Mouse (Mus musculus) kidney, postnatal 4 days (tissue): ENCODE measurements around the gene Chchd5.
A peak's percentile ranks its signal among the peaks of the same experiment; 100 is the strongest.

Experiments
- DNase-seq, 2 experiments: peaks; one replicate each; pipeline ENCODE4 v3.0.0; 2021; ENCODE audit warnings: mixed read lengths in 2 of 2

The Chchd5 gene

DNA sequence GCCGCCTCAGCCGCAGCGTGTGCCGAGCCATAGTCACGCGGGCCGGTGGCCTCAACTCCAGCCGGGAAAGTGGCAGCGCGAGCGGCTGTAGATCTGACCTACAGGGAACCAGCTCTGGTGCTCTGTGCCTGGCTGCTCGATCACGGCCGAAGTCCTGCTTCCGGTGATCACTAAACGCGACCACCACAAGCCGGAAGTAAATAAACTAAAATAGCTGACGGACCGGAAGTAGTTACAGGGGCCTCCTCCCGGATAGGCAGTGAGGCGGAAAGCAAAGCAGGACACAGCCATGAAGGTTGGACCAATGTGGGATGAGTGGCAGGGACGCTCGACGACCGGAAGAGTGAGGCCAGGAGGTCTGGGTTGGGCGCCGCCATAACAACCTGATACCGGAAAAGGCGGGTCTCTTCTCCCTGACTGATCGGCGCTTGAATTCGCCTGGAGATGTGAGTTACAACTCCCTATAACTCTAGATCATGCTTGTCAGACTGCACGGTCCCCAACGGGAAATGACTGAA lies at the start of gene Chchd5:
TSS of gene Chchd5 (plus strand) at position 289 of the 518 bp plus-strand sequence.
- DNase-seq: peak; percentile 88 to 94

- DNase-seq: peak; percentile 23 to 24
Measured at GRCm38 (mm10) chr2:129081097-129081496, 48.4 kb upstream of the Chchd5 start.

GRCm38 (mm10) chr2:129083514-129083913 lies 46.0 kb upstream of the Chchd5 start:
- DNase-seq: no peak

GRCm38 (mm10) chr2:129084959-129085358 lies 44.5 kb upstream of the Chchd5 start:
- peak; percentile 41 to 48 for DNase-seq

- DNase-seq: no peak
Measured at GRCm38 (mm10) chr2:129087520-129087919, 42.0 kb upstream of the Chchd5 start.

GRCm38 (mm10) chr2:129090370-129090769 lies 39.1 kb upstream of the Chchd5 start:
- DNase-seq: no peak

DNA sequence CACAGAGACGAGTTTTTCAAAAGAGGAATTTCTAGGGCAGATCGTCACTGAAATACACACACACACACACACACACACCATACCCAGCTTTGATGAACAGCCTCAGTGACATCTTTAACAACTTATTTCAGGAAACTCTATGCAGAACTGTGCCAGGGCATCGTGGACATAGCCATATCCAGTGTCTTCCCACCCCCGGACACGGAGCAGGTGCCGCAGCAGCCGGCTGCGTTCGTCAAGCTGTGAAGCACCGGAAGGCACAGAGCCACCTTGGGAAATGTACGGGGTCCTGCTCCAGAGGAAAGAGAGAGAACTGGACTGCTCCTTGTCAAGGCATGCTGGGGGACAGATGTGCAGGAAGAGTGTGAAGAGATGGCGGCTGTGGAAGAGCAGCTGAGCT lies 36.7 kb upstream of the Chchd5 start:
- DNase-seq: no peak

- peak in 1 of 2 experiments; percentile 30 for DNase-seq
Measured at GRCm38 (mm10) chr2:129093926-129094724, 35.4 kb upstream of the Chchd5 start.

- DNase-seq: peak; percentile 90 to 95
Measured at GRCm38 (mm10) chr2:129100784-129101310, 28.7 kb upstream of the Chchd5 start, which contains the start of gene Polr1b. Gene Polr1b (plus strand): TSS chr2:129100995.

- DNase-seq: no peak
Measured at GRCm38 (mm10) chr2:129112924-129113323, 16.6 kb upstream of the Chchd5 start.

GRCm38 (mm10) chr2:129115706-129116367 lies 13.7 kb upstream of the Chchd5 start:
- DNase-seq: peak; percentile 29 to 57

DNA sequence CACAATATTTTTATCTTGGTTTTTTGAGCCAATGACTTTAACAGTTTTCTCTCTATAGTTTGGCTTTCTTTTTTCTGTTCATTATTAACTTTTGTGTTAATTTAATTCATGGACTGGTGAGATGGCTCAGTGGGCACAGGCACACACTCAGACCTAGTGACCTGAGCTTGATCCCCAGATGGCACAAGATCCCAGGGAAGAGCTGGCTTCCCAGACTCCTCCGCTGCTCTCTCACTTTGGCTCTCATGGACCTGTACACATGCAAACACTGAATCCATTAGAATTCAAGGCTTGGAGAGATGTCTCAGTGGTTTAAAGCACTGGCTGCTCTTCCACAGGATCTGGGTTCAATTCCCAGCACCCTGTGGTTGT lies 13.1 kb upstream of the Chchd5 start:
- DNase-seq: peak in 1 of 2 experiments; percentile 47

GRCm38 (mm10) chr2:129118061-129118460 lies 11.4 kb upstream of the Chchd5 start:
- DNase-seq: peak; percentile 24 to 54

GRCm38 (mm10) chr2:129121986-129122385 lies 7.5 kb upstream of the Chchd5 start:
- DNase-seq: no peak

DNA sequence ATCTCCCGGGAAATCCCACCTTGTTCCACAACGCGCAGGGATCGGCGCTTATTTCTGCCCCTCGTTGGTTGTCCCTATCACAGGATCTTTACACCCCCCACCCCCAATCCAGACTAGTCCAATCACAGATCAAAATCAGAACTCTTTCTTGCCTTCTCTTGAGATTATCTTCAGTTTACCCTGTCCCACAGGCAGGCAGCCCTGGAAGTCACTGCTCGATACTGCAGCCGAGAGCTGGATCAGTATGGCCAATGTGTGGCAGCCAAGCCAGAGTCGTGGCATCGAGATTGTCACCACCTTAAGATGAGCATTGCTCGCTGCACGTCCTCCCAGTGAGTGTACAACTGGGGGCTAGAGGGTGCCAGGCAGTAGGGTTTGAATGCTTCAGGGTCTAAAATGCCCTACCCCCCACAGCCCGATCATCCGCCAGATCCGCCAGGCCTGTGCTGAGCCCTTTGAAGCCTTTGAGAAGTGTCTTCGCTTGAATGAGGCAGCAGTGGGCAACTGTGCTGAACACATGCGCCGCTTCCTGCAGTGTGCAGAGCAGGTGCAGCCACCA lies 566 bp downstream of the Chchd5 start:
- peak in 1 of 2 experiments; percentile 38 for DNase-seq

GRCm38 (mm10) chr2:129130776-129131175 lies 1.3 kb downstream of the Chchd5 start:
- DNase-seq: no peak

GRCm38 (mm10) chr2:129132231-129132630 lies 2.7 kb downstream of the Chchd5 start:
- DNase-seq: no peak

GRCm38 (mm10) chr2:129133006-129133805 lies 3.7 kb downstream of the Chchd5 start:
- DNase-seq: no peak

DNA sequence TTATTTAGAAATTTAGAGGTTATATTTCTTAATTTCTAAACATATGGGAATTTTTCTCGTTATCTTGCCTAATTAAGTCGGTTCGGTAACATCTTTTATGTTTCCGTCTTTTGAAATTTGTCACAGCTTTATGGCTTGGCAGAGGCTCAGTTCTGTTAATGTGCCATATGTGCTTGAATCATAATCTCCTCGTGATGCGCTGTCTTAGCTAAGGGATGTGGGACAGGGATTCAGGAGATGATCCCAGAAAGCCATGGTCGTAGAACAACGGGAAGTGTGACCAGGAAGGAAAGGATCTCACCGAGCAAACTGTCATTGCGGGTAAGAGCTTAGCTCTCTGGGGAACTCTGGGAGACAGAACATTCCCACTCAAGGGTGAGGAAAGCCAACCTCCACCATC lies 10.4 kb downstream of the Chchd5 start:
- DNase-seq: no peak

- no peak for DNase-seq
Measured at GRCm38 (mm10) chr2:129148836-129149235, 19.3 kb downstream of the Chchd5 start.

DNA sequence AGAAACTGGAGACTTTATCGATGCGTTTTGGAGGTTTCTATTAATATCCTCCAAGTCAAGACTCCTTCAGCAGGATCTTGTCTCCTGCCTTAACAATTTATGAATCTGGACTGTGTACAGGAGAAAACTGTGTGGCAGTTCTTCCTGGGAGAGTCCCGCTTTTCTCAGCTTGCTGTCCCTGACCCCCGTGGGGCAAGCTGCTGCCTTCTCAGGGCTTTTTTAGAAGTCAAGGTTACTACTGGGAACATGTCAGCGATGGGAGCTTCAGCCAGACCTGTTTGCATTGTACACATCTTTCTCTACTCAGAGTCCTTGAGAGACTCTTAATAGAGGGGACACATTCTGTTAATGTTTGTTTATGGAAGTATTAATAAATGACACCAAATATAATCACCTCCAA lies 20.9 kb downstream of the Chchd5 start:
- no peak for DNase-seq

DNA sequence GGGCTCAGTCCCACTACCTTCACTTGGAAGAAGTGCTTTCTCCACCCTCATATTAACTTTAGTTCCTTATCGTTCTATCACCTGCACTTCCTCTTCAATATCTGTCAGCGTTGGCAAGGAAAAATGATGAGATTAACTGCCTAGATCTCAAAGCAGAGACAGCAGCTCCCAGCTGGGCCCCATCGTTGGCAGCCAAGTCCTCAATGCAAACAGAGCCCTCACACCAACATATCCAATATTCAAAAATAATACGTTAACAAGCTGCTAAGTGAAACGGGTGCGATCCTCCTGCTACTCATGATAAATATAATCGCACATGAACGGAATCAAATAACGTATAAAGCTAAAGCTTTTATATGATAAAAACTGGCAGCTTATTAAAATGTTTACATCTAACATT lies 21.6 kb downstream of the Chchd5 start:
- DNase-seq: no peak
